Mouse (Mus musculus): ENCODE data around the gene Ankrd36.

DNA sequence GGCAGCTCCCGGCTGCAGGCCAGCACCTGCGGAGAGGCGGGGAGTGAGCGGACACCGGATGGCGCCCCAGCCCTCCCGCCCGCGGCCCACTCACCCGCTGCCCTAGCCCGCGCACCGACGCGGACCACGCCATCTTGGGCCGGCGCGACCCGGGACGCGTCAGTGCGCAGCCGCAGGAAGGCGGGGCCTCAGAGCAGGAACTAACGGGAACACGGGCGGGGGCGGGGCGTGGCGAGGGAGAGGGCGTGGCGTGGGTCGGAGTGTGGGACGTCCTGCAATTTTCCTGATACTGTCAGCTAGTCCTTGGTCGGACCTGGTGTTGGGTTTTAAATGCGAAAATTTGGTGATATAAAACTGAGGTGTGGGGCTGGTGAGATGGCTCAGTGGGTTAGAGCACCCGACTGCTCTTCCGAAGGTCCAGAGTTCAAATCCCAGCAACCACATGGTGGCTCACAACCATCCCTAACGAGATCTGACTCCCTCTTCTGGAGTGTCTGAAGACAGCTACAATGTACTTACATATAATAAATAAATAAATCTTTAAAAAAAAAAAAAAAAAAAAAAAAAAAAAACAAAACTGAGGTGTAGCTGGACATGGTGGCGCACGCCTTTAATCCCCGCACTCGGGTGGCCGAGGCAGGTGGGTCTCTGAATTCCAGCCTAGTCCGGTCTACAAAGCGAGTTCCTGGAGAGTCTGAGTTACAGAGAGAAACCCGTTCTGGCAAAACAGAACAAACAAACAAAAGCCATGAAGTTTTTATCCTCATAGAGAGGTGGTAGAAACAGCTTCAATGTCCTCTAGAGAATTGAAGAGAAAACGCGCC, 138.3 kb downstream of the Ankrd36 start:
- TF ChIP-seq POLR2A (IDR thresholded peaks at IDR 0.05; ENCODE audit: extremely low read depth, insufficient read depth, low read length) (peak; percentile 63; the same call in 1 of the 2 replicates), CTCF (IDR thresholded peaks at IDR 0.05; ENCODE audit: extremely low read depth, insufficient read depth, low read length) (no peak)

Data from cortical plate, adult 2 months (tissue).